Mouse (Mus musculus) heart, embryonic 14.5 days (tissue): Measurements from ENCODE around the gene Sh3glb1. TPM values are rescaled to one million over a fixed set of nuclear protein-coding genes. Genes with fewer than 3 reads are reported as not detected.

Source experiments
- ATAC-seq: fragments of 200-750 bp; cut with Nextera tagmentation; 2 replicates; pipeline ENCODE4 v1.8.0; 2017; ENCODE audit warnings: low read depth, moderate TSS enrichment; ENCODE audit not compliant: insufficient number of reproducible peaks, insufficient read depth, low FRiP score
- H3K27ac ChIP-seq, 2 experiments: fragments of 200-500 bp in 1 of 2; fragments of 300-500 bp in 1 of 2; sonication (generic) in 1 of 2; replicated peaks in 1 of 2; 2 replicates each; pipeline ENCODE4 v1.5.1; 2012 to 2014; ENCODE audit warnings: low read depth in 2 of 2, low read length in 2 of 2, control low read depth in 1 of 2, mild to moderate bottlenecking in 1 of 2, mixed read lengths in 1 of 2; ENCODE audit not compliant: control insufficient read depth in 1 of 2, insufficient read depth in 1 of 2
- H3K27me3 ChIP-seq: fragments of 300-500 bp; sonication (generic); 2 replicates; pipeline ENCODE4 v1.6.1; 2014; ENCODE audit warnings: mild to moderate bottlenecking, low read length, control low read depth; ENCODE audit not compliant: control insufficient read depth, insufficient read depth
- H3K36me3 ChIP-seq: fragments of 300-500 bp; sonication (generic); 2 replicates; pipeline ENCODE4 v1.6.1; 2014; ENCODE audit warnings: mild to moderate bottlenecking, control low read depth, low read length, mixed read lengths; ENCODE audit not compliant: control insufficient read depth, insufficient read depth
- H3K4me1 ChIP-seq, 2 experiments: fragments of 200-500 bp in 1 of 2; fragments of 300-500 bp in 1 of 2; sonication (generic) in 1 of 2; 2 replicates each; pipeline ENCODE4 v1.6.1; 2012 to 2014; ENCODE audit warnings: low read length in 2 of 2, control low read depth in 1 of 2, mixed read lengths in 1 of 2; ENCODE audit not compliant: control insufficient read depth in 2 of 2, insufficient read depth in 2 of 2
- H3K4me2 ChIP-seq: fragments of 300-500 bp; sonication (generic); 2 replicates; pipeline ENCODE4 v1.6.1; 2014; ENCODE audit warnings: mild to moderate bottlenecking, low read length
- H3K4me3 ChIP-seq, 2 experiments: fragments of 200-500 bp in 1 of 2; fragments of 300-500 bp in 1 of 2; sonication (generic) in 1 of 2; 2 replicates each; pipeline ENCODE4 v1.5.1; 2012 to 2014; ENCODE audit warnings: low read length in 2 of 2, mild to moderate bottlenecking in 2 of 2, control low read depth in 1 of 2, low read depth in 1 of 2, moderate library complexity in 1 of 2; ENCODE audit not compliant: control insufficient read depth in 1 of 2, insufficient read depth in 1 of 2
- H3K9ac ChIP-seq: fragments of 300-500 bp; sonication (generic); 2 replicates; pipeline ENCODE4 v1.6.1; 2014; ENCODE audit warnings: mild to moderate bottlenecking, low read length
- H3K9me3 ChIP-seq: fragments of 300-500 bp; sonication (generic); 2 replicates; pipeline ENCODE4 v1.6.1; 2016; ENCODE audit warnings: low read length, control low read depth; ENCODE audit not compliant: control insufficient read depth
- WGBS: fragments of 180-500 bp; shearing (Covaris S2); extraction: QIAGEN DNeasy Blood & Tissue Kit; methylation state at CpG from one replicate; pipeline ENCODE4 v1.1.7; 2014; 5-methylcytosine and 5-hydroxymethylcytosine counted together
- polyA plus RNA-seq: library from polyadenylated mRNA; unstranded; fragments of >200 nt; fragmentation: Nextera tagmentation; extraction: Ambion mirVana; gene quantifications from 2 replicates; pipeline ENCODE4 v1.2.1, GENCODE M21; 2014

Sh3glb1 gene
- polyA plus RNA-seq, 1 experiment from 2014 or later = 154 TPM

DNA sequence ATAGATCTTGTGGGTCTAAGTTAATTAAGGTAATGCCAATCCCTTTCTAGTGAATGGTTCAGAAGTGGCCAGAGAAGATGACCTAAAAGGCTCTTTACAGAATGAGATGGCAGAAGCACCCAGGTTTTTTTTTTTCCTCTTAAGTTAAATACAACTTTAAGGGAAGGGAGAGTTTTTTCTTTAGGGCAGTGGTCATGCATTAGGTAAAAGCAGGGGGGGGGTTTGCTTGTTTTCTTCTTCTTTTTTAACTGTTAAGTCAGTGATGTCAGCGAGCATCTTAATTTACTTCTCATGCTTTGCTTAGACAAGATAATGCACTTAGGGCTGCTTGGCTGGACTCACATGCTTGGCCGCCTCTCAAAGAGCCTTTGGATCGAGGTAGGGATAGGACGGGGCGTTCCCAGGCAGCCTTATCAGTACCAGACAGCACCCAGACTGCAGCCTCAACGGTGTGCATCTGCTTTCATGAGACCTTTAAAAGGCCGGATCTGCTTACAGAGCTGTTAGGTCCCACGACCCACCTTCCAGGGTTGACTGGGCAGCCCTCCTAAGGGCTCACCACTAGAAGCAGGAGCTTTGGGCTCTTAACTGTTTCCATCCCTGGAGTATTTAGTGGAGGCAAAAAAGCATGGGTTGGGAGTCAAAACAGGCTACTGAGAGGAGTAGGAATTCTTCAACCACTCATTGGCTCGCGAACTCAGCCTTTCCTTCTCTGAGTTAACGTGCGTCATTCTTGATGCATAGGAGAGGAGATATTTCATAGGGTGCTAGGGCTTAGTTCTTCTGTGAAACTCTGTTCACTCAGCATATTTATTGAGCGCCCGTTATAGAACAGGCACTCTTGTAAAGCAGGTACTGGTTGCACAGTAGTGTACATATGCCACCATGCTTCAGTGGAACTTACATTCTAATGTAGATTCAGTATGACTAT lies 49.9 kb downstream of the Sh3glb1 start:
- Histone ChIP-seq H3K9ac (no peak overlapping the region), H3K36me3 (no peaks in the 10 kb centered on the region), H3K27ac (no peak overlapping the region), H3K4me1 (peaks cover 1 to 2% of the 10 kb centered on the region in 2 experiments; a peak in 2 of 4 replicates), H3K4me3 (no peak overlapping the region), H3K4me2 (no peak overlapping the region), H3K27me3 (no peaks in the 10 kb centered on the region), H3K9me3 (no peaks in the 10 kb centered on the region)
- 40% methylated on average over 14 of the region's 14 CpGs for WGBS
- no peak for ATAC-seq

GRCm38 (mm10) chr3:144669457-144669864 lies 50.7 kb downstream of the Sh3glb1 start:
- H3K4me1 ChIP-seq = peaks cover 5 to 8% of the 10 kb centered on the region in 2 experiments; a peak in 2 of 4 replicates
- no peaks in the 10 kb centered on the region for H3K36me3 ChIP-seq
- no peak for ATAC-seq
- H3K27ac ChIP-seq = no peak overlapping the region
- H3K9me3 ChIP-seq = no peaks in the 10 kb centered on the region
- no peak overlapping the region for H3K4me3 ChIP-seq
- WGBS = 55% methylated on average over 11 of the region's 11 CpGs
- no peaks in the 10 kb centered on the region for H3K27me3 ChIP-seq
- no peak overlapping the region for H3K9ac ChIP-seq
- no peak overlapping the region for H3K4me2 ChIP-seq

DNA sequence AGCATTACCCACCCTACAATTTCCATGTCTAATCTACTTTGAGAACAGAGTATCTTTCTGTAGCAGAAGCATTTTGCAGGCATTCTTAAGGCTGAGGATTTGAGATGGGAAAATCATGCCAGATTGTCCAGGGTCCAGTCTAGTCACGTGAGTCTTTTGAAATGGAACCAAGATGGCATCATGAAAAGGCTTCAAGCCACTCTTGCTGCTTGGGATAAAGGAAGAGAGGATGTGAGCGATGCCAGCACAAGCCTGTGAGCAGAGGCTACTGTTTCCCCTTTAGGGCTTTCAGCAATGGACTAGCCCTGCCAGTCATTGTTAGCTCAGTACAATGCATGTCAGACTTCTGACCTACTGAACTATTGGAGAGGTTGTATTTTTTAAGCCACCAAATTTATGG lies 51.2 kb downstream of the Sh3glb1 start:
- H3K27ac ChIP-seq = no peak overlapping the region
- H3K36me3 ChIP-seq = no peaks in the 10 kb centered on the region
- no peaks in the 10 kb centered on the region for H3K27me3 ChIP-seq
- no peak overlapping the region for H3K4me2 ChIP-seq
- 84% methylated on average over 2 of the region's 2 CpGs for WGBS
- 0 out of 2 replicates have a peak, but pooled peaks cover 1% of the 10 kb centered on the region for H3K9me3 ChIP-seq
- H3K9ac ChIP-seq = no peak overlapping the region
- H3K4me1 ChIP-seq = peaks cover 5 to 8% of the 10 kb centered on the region in 2 experiments; a peak in 2 of 4 replicates
- no peak for ATAC-seq
- H3K4me3 ChIP-seq = no peak overlapping the region

DNA sequence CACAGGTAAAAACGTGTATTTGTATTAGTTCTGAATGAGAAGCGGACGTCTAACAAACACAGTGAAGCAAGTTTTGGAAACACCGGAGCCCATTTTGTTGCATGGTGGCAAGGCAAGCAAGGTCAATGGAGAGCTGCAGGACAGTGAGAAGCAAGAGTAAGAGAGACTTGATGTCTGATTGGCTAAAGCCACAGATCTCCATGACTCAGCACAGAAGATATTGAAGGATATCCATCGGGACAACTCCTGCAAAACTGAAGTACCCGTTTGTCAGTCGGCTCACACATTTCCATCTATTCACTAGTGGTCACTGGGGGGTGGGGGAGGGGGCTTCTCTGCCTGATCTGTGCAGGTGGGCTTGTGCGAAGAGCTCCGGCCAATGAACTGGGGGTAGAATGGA lies 52.1 kb downstream of the Sh3glb1 start:
- H3K4me3 ChIP-seq = no peak overlapping the region
- no peak for ATAC-seq
- 0 out of 2 replicates have a peak, but pooled peaks cover 4% of the 10 kb centered on the region for H3K9me3 ChIP-seq
- H3K4me1 ChIP-seq = peaks cover 5 to 8% of the 10 kb centered on the region in 2 experiments; a peak in 2 of 4 replicates
- no peak overlapping the region for H3K27ac ChIP-seq
- H3K27me3 ChIP-seq = no peaks in the 10 kb centered on the region
- no peak overlapping the region for H3K9ac ChIP-seq
- H3K4me2 ChIP-seq = no peak overlapping the region
- 81% methylated on average over 9 of the region's 9 CpGs for WGBS
- H3K36me3 ChIP-seq = no peaks in the 10 kb centered on the region

DNA sequence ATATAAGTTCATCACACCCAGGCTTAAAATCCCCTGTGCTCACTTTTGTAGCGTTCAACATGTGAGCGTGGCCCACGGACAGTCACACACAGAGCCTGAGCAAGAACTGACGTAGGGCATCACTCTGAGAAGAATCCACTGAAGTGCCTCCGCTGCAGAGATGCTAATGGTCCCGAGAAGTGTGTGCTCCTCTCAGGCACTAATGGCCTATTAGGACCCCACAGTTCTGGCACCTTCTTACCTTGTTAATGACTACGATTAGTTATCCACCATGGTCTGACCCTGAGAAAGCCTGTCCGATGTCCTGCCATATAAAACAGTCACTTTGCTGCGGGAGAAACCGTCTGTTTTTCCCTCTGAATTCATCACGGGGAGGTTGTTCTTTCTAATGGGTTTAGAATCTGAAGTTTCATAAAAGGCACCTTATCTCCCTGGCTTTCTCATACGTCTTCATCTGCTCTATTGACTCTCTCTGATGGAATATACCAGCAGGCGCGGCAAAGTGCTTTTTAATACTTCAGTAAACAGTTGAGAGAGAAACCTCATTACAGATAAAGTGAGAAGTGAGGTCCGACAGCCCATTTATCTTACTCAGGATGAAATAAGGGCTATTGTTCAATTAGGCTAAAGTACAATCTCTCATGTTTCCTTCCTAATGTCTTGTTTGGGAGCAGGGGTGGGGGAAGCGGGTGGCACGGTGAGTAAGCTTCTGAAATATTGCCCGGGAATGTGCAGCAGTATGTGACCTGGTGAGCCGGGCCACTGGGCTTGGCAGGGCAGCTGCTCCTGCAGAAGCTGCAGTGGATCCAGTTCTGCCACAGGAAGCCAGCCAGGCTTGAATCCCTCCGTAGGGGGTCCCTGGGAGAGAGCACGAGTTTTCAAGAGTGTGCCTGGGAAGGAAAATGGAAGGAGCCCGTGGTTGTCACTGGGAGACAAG lies 55.5 kb downstream of the Sh3glb1 start:
- H3K27ac ChIP-seq = no peak overlapping the region
- WGBS = 52% methylated on average over 22 of the region's 22 CpGs
- H3K4me1 ChIP-seq = peaks cover 2 to 8% of the 10 kb centered on the region in 2 experiments; a peak in 2 of 4 replicates
- H3K9me3 ChIP-seq = 0 out of 2 replicates have a peak, but pooled peaks cover 4% of the 10 kb centered on the region
- no peak overlapping the region for H3K4me3 ChIP-seq
- no peaks in the 10 kb centered on the region for H3K27me3 ChIP-seq
- no peak overlapping the region for H3K9ac ChIP-seq
- H3K4me2 ChIP-seq = no peak overlapping the region
- no peak for ATAC-seq
- no peaks in the 10 kb centered on the region for H3K36me3 ChIP-seq

GRCm38 (mm10) chr3:144663415-144664093 lies 56.6 kb downstream of the Sh3glb1 start:
- no peak overlapping the region for H3K4me2 ChIP-seq
- H3K27me3 ChIP-seq = no peaks in the 10 kb centered on the region
- ATAC-seq = no peak
- no peak overlapping the region for H3K4me3 ChIP-seq
- H3K4me1 ChIP-seq = peaks cover 2 to 8% of the 10 kb centered on the region in 2 experiments; a peak in 2 of 4 replicates
- H3K36me3 ChIP-seq = no peaks in the 10 kb centered on the region
- no peak overlapping the region for H3K9ac ChIP-seq
- H3K27ac ChIP-seq = no peak overlapping the region
- WGBS = 91% methylated on average over 7 of the region's 7 CpGs
- H3K9me3 ChIP-seq = 0 out of 2 replicates have a peak, but pooled peaks cover 4% of the 10 kb centered on the region
